Mouse (Mus musculus) embryonic facial prominence, embryonic 11.5 days (tissue): ENCODE measurements around the gene Nup107. TPM values are rescaled to one million over a fixed set of nuclear protein-coding genes. Genes with fewer than 3 reads are reported as not detected.

Experiments used
- ATAC-seq: fragments of 200-750 bp; cut with Nextera tagmentation; replicated peaks from 2 replicates; pipeline ENCODE4 v1.8.0; 2017; ENCODE audit warnings: low read depth; ENCODE audit not compliant: insufficient number of reproducible peaks, low FRiP score, low TSS enrichment
- DNase-seq: peaks from one replicate; pipeline ENCODE4 v3.0.0-alpha.2; 2015; ENCODE audit warnings: low spot score
- H3K27ac ChIP-seq: fragments of 300-500 bp; sonication (generic); replicated peaks from 2 replicates; pipeline ENCODE4 v1.5.1; 2014; ENCODE audit warnings: mild to moderate bottlenecking, low read depth, low read length, control low read depth
- H3K27me3 ChIP-seq: fragments of 300-500 bp; sonication (generic); 2 replicates; pipeline ENCODE4 v1.6.1; 2014; ENCODE audit warnings: mild to moderate bottlenecking, low read length, moderate library complexity, mixed read lengths; ENCODE audit not compliant: control insufficient read depth, insufficient read depth
- H3K36me3 ChIP-seq: fragments of 300-500 bp; sonication (generic); replicated peaks from 2 replicates; pipeline ENCODE4 v1.6.1; 2014; ENCODE audit warnings: low read depth, mild to moderate bottlenecking, low read length, moderate library complexity, mixed read lengths; ENCODE audit not compliant: control insufficient read depth, insufficient read depth
- H3K4me1 ChIP-seq: fragments of 300-500 bp; sonication (generic); 2 replicates; pipeline ENCODE4 v1.6.1; 2014; ENCODE audit warnings: low read length, mixed read lengths; ENCODE audit not compliant: control insufficient read depth, insufficient read depth
- H3K4me2 ChIP-seq: fragments of 300-500 bp; sonication (generic); 2 replicates; pipeline ENCODE4 v1.6.1; 2014; ENCODE audit warnings: low read depth, mild to moderate bottlenecking, control low read depth, low read length, moderate library complexity
- H3K4me3 ChIP-seq: fragments of 300-500 bp; sonication (generic); 2 replicates; pipeline ENCODE4 v1.5.1; 2014; ENCODE audit warnings: low read depth, low read length, control low read depth
- H3K9ac ChIP-seq: fragments of 300-500 bp; sonication (generic); replicated peaks from 2 replicates; pipeline ENCODE4 v1.6.1; 2014; ENCODE audit warnings: mild to moderate bottlenecking, control low read depth, low read length
- H3K9me3 ChIP-seq: fragments of 300-500 bp; sonication (generic); replicated peaks from 2 replicates; pipeline ENCODE4 v1.6.1; 2016; ENCODE audit warnings: mild to moderate bottlenecking, low read length, inconsistent platforms, mixed read lengths; ENCODE audit not compliant: control insufficient read depth
- WGBS: fragments of 180-500 bp; shearing (Covaris S2); extraction: QIAGEN DNeasy Blood & Tissue Kit; methylation state at CpG from one replicate; pipeline ENCODE4 v1.1.7; 2014; 5-methylcytosine and 5-hydroxymethylcytosine counted together
- polyA plus RNA-seq: library from polyadenylated mRNA; unstranded; fragments of >200 nt; fragmentation: Nextera tagmentation; extraction: Ambion mirVana; gene quantifications from 2 replicates; pipeline ENCODE4 v1.2.1, GENCODE M21; 2014

The Nup107 gene
- polyA plus RNA-seq, 1 experiment from 2014 or later, result 122 TPM

- Histone ChIP-seq H3K4me2 (no peak overlapping the region), H3K9ac (no peak overlapping the region), H3K36me3 (peaks cover 14% of the 10 kb centered on the region), H3K4me1 (no peaks in the 10 kb centered on the region), H3K27me3 (no peaks in the 10 kb centered on the region), H3K4me3 (no peak overlapping the region), H3K27ac (no peak overlapping the region), H3K9me3 (no peaks in the 10 kb centered on the region)
- DNase-seq (no peak), ATAC-seq (no peak)
- WGBS, result 92% methylated on average over 7 of the region's 7 CpGs
These were observed 34.6 kb downstream of the Nup107 start for GRCm38 (mm10) chr10:117757796-117758342.

- Histone ChIP-seq H3K27me3 (no peaks in the 10 kb centered on the region), H3K27ac (no peak overlapping the region)
These were observed 35.2 kb downstream of the Nup107 start for GRCm38 (mm10) chr10:117757259-117757658.

DNA sequence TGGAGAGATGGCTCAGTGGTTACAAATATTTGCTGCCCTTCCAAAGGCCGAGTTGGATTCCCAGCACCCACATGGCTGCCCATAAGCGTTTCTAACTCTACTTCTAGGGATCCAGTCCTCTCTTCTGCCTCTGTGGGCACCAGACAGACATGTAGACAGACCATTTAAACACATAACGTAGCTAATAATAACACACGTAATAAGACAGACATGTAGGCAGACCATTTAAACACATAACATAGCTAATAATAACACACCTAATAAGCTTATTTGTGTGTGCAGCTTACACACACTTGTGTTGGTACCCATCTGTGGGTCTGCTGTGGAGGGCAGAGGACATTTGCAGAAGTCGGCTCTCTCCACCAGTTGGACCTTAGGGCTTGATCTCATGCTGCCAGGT, 35.7 kb downstream of the Nup107 start:
- no peak overlapping the region for H3K4me3 ChIP-seq
- ATAC-seq (no peak), DNase-seq (no peak)
- WGBS, result 94% methylated on average over 5 of the region's 5 CpGs
- H3K27ac ChIP-seq, result no peak overlapping the region
- no peaks in the 10 kb centered on the region for H3K4me1 ChIP-seq
- H3K36me3 ChIP-seq, result peaks cover 14% of the 10 kb centered on the region
- no peak overlapping the region for H3K4me2 ChIP-seq
- H3K9me3 ChIP-seq, result no peaks in the 10 kb centered on the region
- H3K9ac ChIP-seq, result no peak overlapping the region
- no peaks in the 10 kb centered on the region for H3K27me3 ChIP-seq

More at GRCm38 (mm10) chr10:117757259-117757658, 35.2 kb downstream of the Nup107 start:
- Histone ChIP-seq H3K9ac (no peak overlapping the region), H3K4me3 (no peak overlapping the region), H3K36me3 (peaks cover 14% of the 10 kb centered on the region), H3K4me1 (no peaks in the 10 kb centered on the region), H3K9me3 (no peaks in the 10 kb centered on the region), H3K4me2 (no peak overlapping the region)
- ATAC-seq, result no peak
- WGBS, result 94% methylated on average over 1 of the region's 1 CpGs
- DNase-seq, result no peak

GRCm38 (mm10) chr10:117755799-117756467, 36.6 kb downstream of the Nup107 start:
- Histone ChIP-seq H3K36me3 (peaks cover 9% of the 10 kb centered on the region), H3K4me3 (no peak overlapping the region), H3K4me2 (no peak overlapping the region), H3K9ac (no peak overlapping the region), H3K9me3 (no peaks in the 10 kb centered on the region), H3K27me3 (no peaks in the 10 kb centered on the region), H3K4me1 (no peaks in the 10 kb centered on the region), H3K27ac (no peak overlapping the region)
- WGBS, result 89% methylated on average over 11 of the region's 11 CpGs
- ATAC-seq (no peak), DNase-seq (no peak)

DNA sequence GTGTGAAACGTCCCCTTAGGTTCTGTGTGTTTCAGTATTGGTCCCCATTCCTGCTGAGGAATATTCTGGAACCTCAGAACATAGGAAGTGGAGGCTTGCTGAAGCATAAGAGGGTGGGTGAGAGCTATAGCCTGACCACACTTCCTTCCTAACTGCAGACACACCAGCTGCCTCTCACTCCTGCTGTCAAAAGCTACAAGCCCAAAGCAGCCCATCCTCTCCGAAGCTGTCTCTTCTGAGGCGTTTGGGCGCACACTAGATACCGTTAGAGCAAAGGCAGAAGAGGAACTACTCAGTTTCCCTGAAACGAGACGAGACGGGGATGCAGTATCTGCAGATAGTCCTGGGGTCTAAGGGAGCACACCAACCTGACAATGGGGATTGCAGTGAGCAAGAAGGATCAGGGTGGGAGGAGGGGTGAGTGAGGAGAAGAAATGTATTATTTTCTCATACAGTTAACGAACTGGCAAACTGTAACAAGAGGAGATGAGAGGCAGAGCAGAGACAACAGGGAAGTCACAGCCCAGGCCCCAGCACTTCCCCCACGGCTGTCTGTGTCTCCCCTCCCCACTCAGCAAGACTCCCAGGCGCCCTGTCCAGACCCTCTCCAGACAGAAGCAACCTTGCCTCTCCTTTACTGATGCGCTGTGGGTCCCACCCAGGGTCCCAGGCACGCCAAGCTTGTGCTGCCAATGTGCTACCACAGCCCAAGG, 37.3 kb downstream of the Nup107 start:
- Histone ChIP-seq H3K4me3 (no peak overlapping the region), H3K9ac (no peak overlapping the region), H3K27me3 (no peaks in the 10 kb centered on the region), H3K4me1 (no peaks in the 10 kb centered on the region), H3K9me3 (no peaks in the 10 kb centered on the region), H3K36me3 (peaks cover 5% of the 10 kb centered on the region), H3K27ac (no peak overlapping the region), H3K4me2 (no peak overlapping the region)
- 93% methylated on average over 13 of the region's 13 CpGs for WGBS
- ATAC-seq (no peak), DNase-seq (no peak)

GRCm38 (mm10) chr10:117754609-117754940, 37.9 kb downstream of the Nup107 start:
- Histone ChIP-seq H3K36me3 (peaks cover 8% of the 10 kb centered on the region), H3K9ac (no peak overlapping the region), H3K27ac (no peak overlapping the region), H3K27me3 (no peaks in the 10 kb centered on the region), H3K4me3 (no peak overlapping the region), H3K4me2 (no peak overlapping the region), H3K4me1 (no peaks in the 10 kb centered on the region), H3K9me3 (no peaks in the 10 kb centered on the region)
- DNase-seq (no peak), ATAC-seq (no peak)
- 98% methylated on average over 7 of the region's 7 CpGs for WGBS

DNA sequence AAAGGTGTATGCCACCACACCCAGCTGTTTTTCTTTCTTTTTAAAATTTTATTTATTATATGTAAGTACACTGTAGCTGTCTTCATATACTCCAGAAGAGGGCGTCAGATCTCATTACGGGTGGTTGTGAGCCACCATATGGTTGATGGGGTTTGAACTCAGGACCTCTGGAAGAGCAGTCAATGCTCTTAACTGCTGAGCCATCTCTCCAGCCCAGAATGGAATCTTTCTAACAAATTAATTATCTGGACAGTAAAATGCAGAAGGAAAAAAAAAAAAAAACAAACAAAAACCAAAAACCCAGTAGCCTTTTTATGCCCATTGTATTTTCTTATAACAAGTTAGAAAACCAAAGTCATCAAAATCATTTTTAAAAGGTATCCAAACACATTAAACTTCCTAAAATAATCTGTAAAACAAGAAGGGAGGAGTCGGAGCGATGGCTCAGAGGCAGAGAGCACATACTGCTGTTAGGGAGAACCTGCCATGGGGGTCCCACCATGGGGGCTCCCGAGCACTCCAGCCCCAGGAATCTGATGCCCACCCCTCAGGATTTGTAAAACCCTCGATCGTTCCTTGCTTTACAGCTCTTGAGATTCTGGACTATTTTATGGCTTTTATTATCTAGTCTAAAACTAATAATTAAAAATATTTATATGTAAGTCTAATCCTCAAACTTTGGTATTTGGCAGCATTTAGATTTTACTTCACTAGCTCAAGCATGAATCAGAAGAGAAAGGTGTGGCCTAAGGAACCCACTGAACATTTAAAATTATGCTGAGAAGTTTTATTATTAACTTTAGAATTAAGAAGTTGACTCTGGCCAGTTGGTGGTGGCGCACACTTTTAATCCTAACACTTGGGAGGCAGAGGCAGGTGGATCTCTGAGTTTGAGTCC, 38.5 kb downstream of the Nup107 start:
- Histone ChIP-seq H3K4me1 (no peaks in the 10 kb centered on the region), H3K4me3 (no peak overlapping the region), H3K4me2 (no peak overlapping the region), H3K36me3 (peaks cover 8% of the 10 kb centered on the region), H3K9me3 (no peaks in the 10 kb centered on the region), H3K27me3 (no peaks in the 10 kb centered on the region), H3K9ac (no peak overlapping the region), H3K27ac (no peak overlapping the region)
- no peak for DNase-seq
- no peak for ATAC-seq
- 96% methylated on average over 8 of the region's 8 CpGs for WGBS
